Mouse (Mus musculus) layer of hippocampus, adult 8-10 months (tissue): ENCODE measurements around the gene Soat2. TPM values are rescaled to one million over a fixed set of nuclear protein-coding genes. Genes with fewer than 3 reads are reported as not detected.
A peak's percentile ranks its signal among the peaks of the same experiment; 100 is the strongest.

Source experiments
- DNase-seq, 2 experiments: peaks; one replicate each; pipeline ENCODE4 v3.0.0; 2022; ENCODE audit warnings: low spot score in 2 of 2
- total RNA-seq, 4 experiments: library from RNA; stranded (reverse); gene quantifications; 2 replicates each; pipeline ENCODE4 v1.2.4; 2022

Soat2 gene
- total RNA-seq: under 1 TPM in 2 of 4 experiments, not detected in 2; 0.20 to 0.39 TPM

- DNase-seq: no peak
Observed at GRCm38 (mm10) chr15:102150301-102151135, at the start of gene Soat2. Gene Soat2 (plus strand): TSS chr15:102150526.

GRCm38 (mm10) chr15:102100996-102101671 is 49.2 kb upstream of the Soat2 start:
- DNase-seq: no peak

- DNase-seq: no peak
Observed at GRCm38 (mm10) chr15:102101672-102102541, 48.4 kb upstream of the Soat2 start.

- DNase-seq: no peak
Observed at GRCm38 (mm10) chr15:102102548-102103121, 47.7 kb upstream of the Soat2 start.

GRCm38 (mm10) chr15:102103371-102103946 is 46.9 kb upstream of the Soat2 start:
- DNase-seq: no peak

GRCm38 (mm10) chr15:102103947-102104555 is 46.3 kb upstream of the Soat2 start:
- no peak for DNase-seq

GRCm38 (mm10) chr15:102105360-102105759 is 45.0 kb upstream of the Soat2 start:
- no peak for DNase-seq

GRCm38 (mm10) chr15:102105764-102106730 is 44.3 kb upstream of the Soat2 start:
- DNase-seq: no peak

GRCm38 (mm10) chr15:102106754-102107456 is 43.4 kb upstream of the Soat2 start:
- DNase-seq: no peak

- DNase-seq: peak in 1 of 2 experiments; percentile 79
Observed at GRCm38 (mm10) chr15:102107689-102108573, 42.4 kb upstream of the Soat2 start.

- DNase-seq: peak in 1 of 2 experiments; percentile 82
Observed at GRCm38 (mm10) chr15:102108651-102109525, 41.4 kb upstream of the Soat2 start.

GRCm38 (mm10) chr15:102110271-102110670 is 40.1 kb upstream of the Soat2 start:
- no peak for DNase-seq

GRCm38 (mm10) chr15:102110701-102111494 is 39.4 kb upstream of the Soat2 start:
- DNase-seq: no peak

GRCm38 (mm10) chr15:102111495-102111829 is 38.9 kb upstream of the Soat2 start:
- DNase-seq: no peak

GRCm38 (mm10) chr15:102112181-102112580 is 38.1 kb upstream of the Soat2 start:
- no peak for DNase-seq

GRCm38 (mm10) chr15:102112827-102113226 is 37.5 kb upstream of the Soat2 start:
- DNase-seq: no peak
